Mouse (Mus musculus) forebrain, embryonic 14.5 days (tissue): Measurements from ENCODE around the gene Mapre1. TPM values are rescaled to one million over a fixed set of nuclear protein-coding genes. Genes with fewer than 3 reads are reported as not detected.
"Not testable (repeated sequence)": the region's sequence is repeated elsewhere in the genome, so short reads cannot be mapped to it uniquely, and the experiment has no call there.

Experiments
- ATAC-seq: fragments of 200-750 bp; cut with Nextera tagmentation; 2 replicates; pipeline ENCODE4 v1.8.0; 2017; ENCODE audit warnings: mild to moderate bottlenecking, moderate library complexity
- DNase-seq: peaks from one replicate; pipeline ENCODE4 v3.0.0-alpha.2; 2015; ENCODE audit warnings: low spot score
- H3K27ac ChIP-seq: fragments of 300-500 bp; sonication (generic); 2 replicates; pipeline ENCODE4 v1.5.1; 2014; ENCODE audit warnings: low read depth, mild to moderate bottlenecking, control low read depth, low read length, moderate library complexity
- H3K27me3 ChIP-seq: fragments of 300-500 bp; sonication (generic); replicated peaks from 2 replicates; pipeline ENCODE4 v1.6.1; 2014; ENCODE audit warnings: low read length, control low read depth, mixed read lengths; ENCODE audit not compliant: control insufficient read depth, insufficient read depth
- H3K36me3 ChIP-seq: fragments of 300-500 bp; sonication (generic); 2 replicates; pipeline ENCODE4 v1.6.1; 2014; ENCODE audit warnings: low read length, control low read depth; ENCODE audit not compliant: control insufficient read depth, insufficient read depth
- H3K4me1 ChIP-seq: fragments of 300-500 bp; sonication (generic); 2 replicates; pipeline ENCODE4 v1.6.1; 2014; ENCODE audit warnings: antibody characterized with exemption, low read length, control low read depth; ENCODE audit not compliant: control insufficient read depth, insufficient read depth
- H3K4me2 ChIP-seq: fragments of 300-500 bp; sonication (generic); 2 replicates; pipeline ENCODE4 v1.6.1; 2014; ENCODE audit warnings: mild to moderate bottlenecking, control low read depth, low read length
- H3K4me3 ChIP-seq: fragments of 300-500 bp; sonication (generic); 2 replicates; pipeline ENCODE4 v1.5.1; 2014; ENCODE audit warnings: low read depth, low read length, control low read depth
- H3K9ac ChIP-seq: fragments of 300-500 bp; sonication (generic); 2 replicates; pipeline ENCODE4 v1.6.1; 2014; ENCODE audit warnings: mild to moderate bottlenecking, low read length, control low read depth, moderate library complexity
- H3K9me3 ChIP-seq: fragments of 300-500 bp; sonication (generic); replicated peaks from 2 replicates; pipeline ENCODE4 v1.6.1; 2016; ENCODE audit warnings: low read length, control low read depth, mixed read lengths; ENCODE audit not compliant: control insufficient read depth
- WGBS: fragments of 180-500 bp; shearing (Covaris S2); extraction: QIAGEN DNeasy Blood & Tissue Kit; methylation state at CpG from one replicate; pipeline ENCODE4 v1.1.7; 2014; 5-methylcytosine and 5-hydroxymethylcytosine counted together
- polyA plus RNA-seq: library from polyadenylated mRNA; unstranded; fragments of >200 nt; fragmentation: Nextera tagmentation; extraction: Ambion mirVana; gene quantifications from 2 replicates; pipeline ENCODE4 v1.2.1, GENCODE M21; 2014

Mapre1 gene
- polyA plus RNA-seq, 1 experiment from 2014 or later: 384 TPM

GRCm38 (mm10) chr2:153717861-153718260, 23.2 kb upstream of the Mapre1 start:
- not testable (repeated sequence) for H3K27me3 ChIP-seq, DNase-seq, H3K4me2 ChIP-seq, ATAC-seq, H3K27ac ChIP-seq, H3K9ac ChIP-seq, H3K4me1 ChIP-seq, H3K36me3 ChIP-seq, H3K4me3 ChIP-seq, H3K9me3 ChIP-seq
- WGBS: 75% methylated on average over 3 of the region's 3 CpGs

GRCm38 (mm10) chr2:153723098-153723497, 18.0 kb upstream of the Mapre1 start:
- H3K27me3 ChIP-seq: no peaks in the 10 kb centered on the region
- H3K9ac ChIP-seq: no peak overlapping the region
- H3K4me2 ChIP-seq: no peak overlapping the region
- DNase-seq (no peak), ATAC-seq (no peak)
- H3K27ac ChIP-seq: no peak overlapping the region
- no peaks in the 10 kb centered on the region for H3K9me3 ChIP-seq
- WGBS: 92% methylated on average over 1 of the region's 1 CpGs
- no peak overlapping the region for H3K4me3 ChIP-seq
- H3K4me1 ChIP-seq: no peaks in the 10 kb centered on the region
- H3K36me3 ChIP-seq: no peaks in the 10 kb centered on the region

- 82% methylated on average over 2 of the region's 2 CpGs for WGBS
- no peaks in the 10 kb centered on the region for H3K9me3 ChIP-seq
- DNase-seq (no peak), ATAC-seq (no peak)
- no peaks in the 10 kb centered on the region for H3K4me1 ChIP-seq
- no peak overlapping the region for H3K4me2 ChIP-seq
- no peaks in the 10 kb centered on the region for H3K36me3 ChIP-seq
- H3K4me3 ChIP-seq: no peak overlapping the region
- no peak overlapping the region for H3K27ac ChIP-seq
- no peaks in the 10 kb centered on the region for H3K27me3 ChIP-seq
- no peak overlapping the region for H3K9ac ChIP-seq
Measured at GRCm38 (mm10) chr2:153724424-153724823, 16.6 kb upstream of the Mapre1 start.

GRCm38 (mm10) chr2:153724871-153725270, 16.2 kb upstream of the Mapre1 start:
- ATAC-seq: no peak
- no peak for DNase-seq
- no peaks in the 10 kb centered on the region for H3K27me3 ChIP-seq
- no peak overlapping the region for H3K4me3 ChIP-seq
- no peak overlapping the region for H3K9ac ChIP-seq
- no peaks in the 10 kb centered on the region for H3K4me1 ChIP-seq
- no peak overlapping the region for H3K27ac ChIP-seq
- no peak overlapping the region for H3K4me2 ChIP-seq
- no peaks in the 10 kb centered on the region for H3K9me3 ChIP-seq
- WGBS: 23% methylated on average over 2 of the region's 2 CpGs
- H3K36me3 ChIP-seq: no peaks in the 10 kb centered on the region

GRCm38 (mm10) chr2:153725291-153725690, 15.8 kb upstream of the Mapre1 start:
- Histone ChIP-seq H3K27me3 (no peaks in the 10 kb centered on the region), H3K36me3 (no peaks in the 10 kb centered on the region), H3K27ac (no peak overlapping the region), H3K9ac (no peak overlapping the region), H3K4me2 (no peak overlapping the region), H3K9me3 (no peaks in the 10 kb centered on the region), H3K4me3 (no peak overlapping the region), H3K4me1 (no peaks in the 10 kb centered on the region)
- no peak for ATAC-seq
- DNase-seq: no peak
- 66% methylated on average over 4 of the region's 4 CpGs for WGBS

GRCm38 (mm10) chr2:153734033-153734432, 7.0 kb upstream of the Mapre1 start:
- H3K27ac ChIP-seq: no peak overlapping the region
- WGBS: 78% methylated on average over 4 of the region's 4 CpGs
- H3K36me3 ChIP-seq: no peaks in the 10 kb centered on the region
- no peak for DNase-seq
- H3K4me2 ChIP-seq: no peak overlapping the region
- no peak for ATAC-seq
- no peaks in the 10 kb centered on the region for H3K4me1 ChIP-seq
- H3K9ac ChIP-seq: no peak overlapping the region
- H3K4me3 ChIP-seq: no peak overlapping the region
- no peaks in the 10 kb centered on the region for H3K27me3 ChIP-seq
- H3K9me3 ChIP-seq: no peaks in the 10 kb centered on the region

GRCm38 (mm10) chr2:153741437-153742065, 477 bp downstream of the Mapre1 start:
- 1% methylated on average over 49 of the region's 56 CpGs for WGBS
- H3K4me2 ChIP-seq: peak overlapping the region; percentile 71
- H3K9me3 ChIP-seq: no peaks in the 10 kb centered on the region
- ATAC-seq (peak; percentile 83), DNase-seq (peak; percentile 75)
- H3K9ac ChIP-seq: peak overlapping the region; percentile 87
- no peaks in the 10 kb centered on the region for H3K27me3 ChIP-seq
- peaks cover 3% of the 10 kb centered on the region for H3K36me3 ChIP-seq
- H3K27ac ChIP-seq: peak overlapping the region; percentile 95
- H3K4me3 ChIP-seq: peak overlapping the region; percentile 81
- peaks cover 18% of the 10 kb centered on the region for H3K4me1 ChIP-seq

- DNase-seq: no peak
- ATAC-seq: no peak
- Histone ChIP-seq H3K9me3 (no peaks in the 10 kb centered on the region), H3K27me3 (no peaks in the 10 kb centered on the region), H3K36me3 (peaks cover 39% of the 10 kb centered on the region), H3K4me2 (no peak overlapping the region), H3K27ac (no peak overlapping the region), H3K4me1 (peaks cover 9% of the 10 kb centered on the region; the same call in 1 of the 2 replicates), H3K4me3 (no peak overlapping the region), H3K9ac (no peak overlapping the region)
Measured at GRCm38 (mm10) chr2:153747994-153748393, 6.9 kb downstream of the Mapre1 start.

- H3K9me3 ChIP-seq: no peaks in the 10 kb centered on the region
- no peaks in the 10 kb centered on the region for H3K27me3 ChIP-seq
- no peak overlapping the region for H3K4me3 ChIP-seq
- H3K9ac ChIP-seq: no peak overlapping the region
- no peak overlapping the region for H3K4me2 ChIP-seq
- H3K27ac ChIP-seq: no peak overlapping the region
- no peak for ATAC-seq
- no peaks in the 10 kb centered on the region for H3K4me1 ChIP-seq
- no peak for DNase-seq
- WGBS: 92% methylated on average over 2 of the region's 2 CpGs
- H3K36me3 ChIP-seq: peaks cover 47% of the 10 kb centered on the region
Measured at GRCm38 (mm10) chr2:153750363-153750762, 9.3 kb downstream of the Mapre1 start.
